Mouse (Mus musculus) neural tube, embryonic 13.5 days (tissue): ENCODE measurements at regions not wholly inside any gene's neighbourhood (a gene's known extent, or its start where the extent isn't known, plus 50 kb on each side); places are given as distances from the start of the nearest gene placed in this dataset.

Source experiments
- ATAC-seq: fragments of 200-750 bp; cut with Nextera tagmentation; 2 replicates; pipeline ENCODE4 v1.8.0; 2017; ENCODE audit warnings: low read depth, mild to moderate bottlenecking, moderate TSS enrichment, moderate library complexity
- H3K27ac ChIP-seq: fragments of 300-500 bp; sonication (generic); replicated peaks from 2 replicates; pipeline ENCODE4 v1.5.1; 2015; ENCODE audit warnings: moderate library complexity, mild to moderate bottlenecking, inconsistent platforms
- H3K27me3 ChIP-seq: fragments of 300-500 bp; sonication (generic); 2 replicates; pipeline ENCODE4 v1.6.1; 2015; ENCODE audit warnings: mild to moderate bottlenecking, inconsistent platforms
- H3K36me3 ChIP-seq: fragments of 300-500 bp; sonication (generic); 2 replicates; pipeline ENCODE4 v1.6.1; 2015; ENCODE audit warnings: mild to moderate bottlenecking, inconsistent platforms
- H3K4me1 ChIP-seq: fragments of 300-500 bp; sonication (generic); replicated peaks from 2 replicates; pipeline ENCODE4 v1.6.1; 2015; ENCODE audit warnings: inconsistent platforms
- H3K4me2 ChIP-seq: fragments of 300-500 bp; sonication (generic); 2 replicates; pipeline ENCODE4 v1.6.1; 2015; ENCODE audit warnings: inconsistent platforms, mild to moderate bottlenecking, moderate library complexity
- H3K4me3 ChIP-seq: fragments of 300-500 bp; sonication (generic); 2 replicates; pipeline ENCODE4 v1.5.1; 2015; ENCODE audit warnings: mild to moderate bottlenecking, inconsistent platforms
- H3K9ac ChIP-seq: fragments of 300-500 bp; sonication (generic); 2 replicates; pipeline ENCODE4 v1.6.1; 2015; ENCODE audit warnings: moderate library complexity, mild to moderate bottlenecking, inconsistent platforms
- H3K9me3 ChIP-seq: fragments of 300-500 bp; sonication (generic); 2 replicates; pipeline ENCODE4 v1.6.1; 2016; ENCODE audit warnings: inconsistent platforms
- WGBS: fragments of 180-500 bp; shearing (Covaris S2); methylation state at CpG from one replicate; pipeline ENCODE4 v1.1.7; 2015; 5-methylcytosine and 5-hydroxymethylcytosine counted together

GRCm38 (mm10) chr17:84115133-84115532 is 72.6 kb downstream of the Zfp36l2 start:
- Histone ChIP-seq H3K9me3 (no peaks in the 10 kb centered on the region), H3K4me1 (peaks cover 17% of the 10 kb centered on the region), H3K4me3 (no peak overlapping the region), H3K4me2 (no peak overlapping the region), H3K9ac (no peak overlapping the region), H3K27ac (no peak overlapping the region), H3K36me3 (no peaks in the 10 kb centered on the region), H3K27me3 (no peaks in the 10 kb centered on the region)
- no peak for ATAC-seq
- 73% methylated on average over 8 of the region's 8 CpGs for WGBS

GRCm38 (mm10) chr17:84114279-84114994 is 73.3 kb downstream of the Zfp36l2 start:
- Histone ChIP-seq H3K9me3 (no peaks in the 10 kb centered on the region), H3K4me1 (peaks cover 17% of the 10 kb centered on the region), H3K9ac (no peak overlapping the region), H3K4me3 (no peak overlapping the region), H3K36me3 (no peaks in the 10 kb centered on the region), H3K27me3 (no peaks in the 10 kb centered on the region), H3K4me2 (no peak overlapping the region), H3K27ac (no peak overlapping the region)
- WGBS: 71% methylated on average over 9 of the region's 9 CpGs
- ATAC-seq: no peak

DNA sequence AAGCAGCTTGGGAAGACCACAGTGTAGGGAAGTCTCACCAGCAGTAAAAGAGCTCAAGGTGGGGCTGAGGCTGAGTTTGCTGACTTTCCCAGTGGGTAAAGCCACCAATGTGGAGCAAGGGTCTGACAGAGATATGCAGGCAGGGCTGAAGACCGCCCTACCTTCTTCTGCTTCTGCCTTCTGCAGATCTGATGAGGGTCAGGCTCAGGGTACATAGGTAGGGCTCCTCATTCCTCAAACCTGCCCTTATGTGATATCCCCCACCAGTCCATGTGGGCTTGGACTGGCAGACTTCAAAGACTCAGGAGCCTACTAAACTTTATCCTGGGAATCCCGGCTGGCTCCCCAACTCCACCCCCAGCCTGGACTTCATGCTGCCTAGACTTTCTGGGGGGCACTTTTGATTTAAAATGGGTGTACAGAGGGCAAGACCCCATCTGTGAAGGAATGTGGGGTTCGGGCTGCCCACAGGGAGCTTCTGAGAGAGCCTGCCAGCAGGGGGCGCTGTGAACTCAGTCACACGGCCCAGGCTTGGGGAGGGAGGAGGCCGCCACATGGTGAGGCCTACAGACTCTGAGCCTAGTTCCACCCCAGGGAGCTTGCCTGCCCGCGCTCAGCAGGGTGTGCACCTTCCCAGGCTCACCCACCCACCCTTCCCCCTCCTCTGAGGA is 74.0 kb downstream of the Zfp36l2 start:
- no peaks in the 10 kb centered on the region for H3K36me3 ChIP-seq
- no peaks in the 10 kb centered on the region for H3K9me3 ChIP-seq
- no peak overlapping the region for H3K27ac ChIP-seq
- H3K27me3 ChIP-seq: no peaks in the 10 kb centered on the region
- ATAC-seq: no peak
- H3K4me1 ChIP-seq: peaks cover 17% of the 10 kb centered on the region
- H3K4me3 ChIP-seq: no peak overlapping the region
- WGBS: 24% methylated on average over 8 of the region's 8 CpGs
- H3K9ac ChIP-seq: no peak overlapping the region
- no peak overlapping the region for H3K4me2 ChIP-seq

GRCm38 (mm10) chr17:84112411-84113031 is 75.2 kb downstream of the Zfp36l2 start:
- H3K27ac ChIP-seq: peak overlapping the region; percentile 38; the same call in 1 of the 2 replicates
- no peaks in the 10 kb centered on the region for H3K36me3 ChIP-seq
- WGBS: 30% methylated on average over 6 of the region's 6 CpGs
- no peak overlapping the region for H3K9ac ChIP-seq
- peak; percentile 37; the same call in 1 of the 2 replicates for ATAC-seq
- H3K27me3 ChIP-seq: no peaks in the 10 kb centered on the region
- no peak overlapping the region for H3K4me2 ChIP-seq
- H3K9me3 ChIP-seq: no peaks in the 10 kb centered on the region
- peaks cover 17% of the 10 kb centered on the region for H3K4me1 ChIP-seq
- H3K4me3 ChIP-seq: no peak overlapping the region

DNA sequence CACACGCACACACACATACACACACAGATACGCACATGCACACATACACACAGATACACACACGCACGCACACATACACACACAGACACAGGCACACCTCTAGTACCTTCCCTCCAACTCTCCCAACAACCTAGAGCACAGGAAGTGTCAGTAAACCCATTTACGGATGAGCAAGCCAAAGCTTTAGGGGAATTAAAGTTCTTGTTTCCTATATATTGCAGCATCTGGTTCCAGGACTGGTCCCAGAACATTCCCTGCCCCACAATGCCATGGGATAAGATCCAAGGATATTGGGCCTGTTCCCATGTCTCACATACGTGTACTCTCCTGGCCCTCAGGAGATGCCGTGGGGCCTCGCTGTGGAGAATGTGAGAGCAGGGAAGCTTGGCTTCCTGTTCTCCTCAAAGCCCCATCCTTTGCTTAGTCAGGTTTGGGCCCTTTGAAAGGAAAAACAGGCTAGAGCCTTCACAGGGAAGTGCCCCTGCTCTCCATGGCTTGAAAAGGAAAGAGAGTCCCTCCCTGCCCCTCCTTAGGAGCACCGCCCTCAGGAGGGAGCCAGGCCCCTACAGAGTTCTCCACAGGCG is 75.9 kb downstream of the Zfp36l2 start:
- no peaks in the 10 kb centered on the region for H3K36me3 ChIP-seq
- peak overlapping the region; percentile 38; the same call in 1 of the 2 replicates for H3K27ac ChIP-seq
- 74% methylated on average over 10 of the region's 10 CpGs for WGBS
- H3K9me3 ChIP-seq: no peaks in the 10 kb centered on the region
- H3K4me1 ChIP-seq: peaks cover 17% of the 10 kb centered on the region
- H3K9ac ChIP-seq: no peak overlapping the region
- no peak overlapping the region for H3K4me3 ChIP-seq
- ATAC-seq: no peak
- H3K27me3 ChIP-seq: no peaks in the 10 kb centered on the region
- H3K4me2 ChIP-seq: no peak overlapping the region

GRCm38 (mm10) chr17:84110945-84111344 is 76.8 kb downstream of the Zfp36l2 start:
- H3K9ac ChIP-seq: no peak overlapping the region
- H3K27me3 ChIP-seq: no peaks in the 10 kb centered on the region
- no peak overlapping the region for H3K4me2 ChIP-seq
- H3K27ac ChIP-seq: no peak overlapping the region
- H3K4me3 ChIP-seq: no peak overlapping the region
- WGBS: 84% methylated on average over 9 of the region's 9 CpGs
- no peaks in the 10 kb centered on the region for H3K36me3 ChIP-seq
- H3K9me3 ChIP-seq: no peaks in the 10 kb centered on the region
- ATAC-seq: no peak
- H3K4me1 ChIP-seq: peaks cover 13% of the 10 kb centered on the region

GRCm38 (mm10) chr17:84110000-84110695 is 77.6 kb downstream of the Zfp36l2 start:
- no peak overlapping the region for H3K4me3 ChIP-seq
- ATAC-seq: no peak
- H3K9ac ChIP-seq: no peak overlapping the region
- no peaks in the 10 kb centered on the region for H3K27me3 ChIP-seq
- H3K36me3 ChIP-seq: no peaks in the 10 kb centered on the region
- no peaks in the 10 kb centered on the region for H3K9me3 ChIP-seq
- no peak overlapping the region for H3K4me2 ChIP-seq
- no peak overlapping the region for H3K27ac ChIP-seq
- peaks cover 10% of the 10 kb centered on the region for H3K4me1 ChIP-seq
- WGBS: 77% methylated on average over 9 of the region's 9 CpGs

- Histone ChIP-seq H3K9me3 (no peaks in the 10 kb centered on the region), H3K4me2 (no peak overlapping the region), H3K36me3 (no peaks in the 10 kb centered on the region), H3K27ac (no peak overlapping the region), H3K4me1 (peaks cover 21% of the 10 kb centered on the region), H3K4me3 (no peak overlapping the region), H3K9ac (no peak overlapping the region), H3K27me3 (no peaks in the 10 kb centered on the region)
- 92% methylated on average over 8 of the region's 8 CpGs for WGBS
- no peak for ATAC-seq
These were observed 79.6 kb downstream of the Zfp36l2 start for GRCm38 (mm10) chr17:84107946-84108686.

GRCm38 (mm10) chr17:84107497-84107896 is 80.2 kb downstream of the Zfp36l2 start:
- 85% methylated on average over 3 of the region's 3 CpGs for WGBS
- no peak for ATAC-seq
- H3K9ac ChIP-seq: no peak overlapping the region

DNA sequence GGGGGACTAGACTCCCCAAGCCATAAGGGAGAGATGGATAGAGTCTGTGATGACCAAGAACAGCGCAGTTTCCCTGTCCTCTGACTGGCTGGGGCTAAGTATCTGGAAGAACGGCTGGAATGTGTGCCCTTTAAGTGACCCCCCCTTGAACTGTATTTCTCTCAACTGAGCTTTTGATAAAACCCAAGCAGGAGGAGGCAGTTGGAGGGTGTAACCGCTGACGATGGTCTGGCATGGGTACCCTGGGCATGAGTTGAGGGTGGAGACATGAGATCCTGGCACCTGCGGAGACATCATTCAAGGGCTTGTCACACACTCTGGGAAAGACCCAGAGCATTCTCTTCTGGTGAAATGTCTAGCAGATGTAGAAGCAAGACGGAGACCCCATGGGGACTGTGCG is 83.5 kb downstream of the Zfp36l2 start:
- no peak overlapping the region for H3K27ac ChIP-seq
- no peak for ATAC-seq

More at GRCm38 (mm10) chr17:84107497-84107896, 80.2 kb downstream of the Zfp36l2 start:
- Histone ChIP-seq H3K27me3 (no peaks in the 10 kb centered on the region), H3K4me1 (peaks cover 17% of the 10 kb centered on the region), H3K4me2 (no peak overlapping the region), H3K36me3 (no peaks in the 10 kb centered on the region), H3K4me3 (no peak overlapping the region), H3K27ac (no peak overlapping the region), H3K9me3 (no peaks in the 10 kb centered on the region)

GRCm38 (mm10) chr17:84103344-84103743 is 84.4 kb downstream of the Zfp36l2 start:
- Histone ChIP-seq H3K9me3 (no peaks in the 10 kb centered on the region), H3K4me1 (peaks cover 22% of the 10 kb centered on the region), H3K27ac (no peak overlapping the region), H3K4me2 (no peak overlapping the region), H3K27me3 (no peaks in the 10 kb centered on the region), H3K4me3 (no peak overlapping the region), H3K9ac (no peak overlapping the region), H3K36me3 (no peaks in the 10 kb centered on the region)
- 67% methylated on average over 7 of the region's 7 CpGs for WGBS
- no peak for ATAC-seq

More for the DNA sequence above, 83.5 kb downstream of the Zfp36l2 start:
- WGBS: 71% methylated on average over 7 of the region's 7 CpGs
- no peak overlapping the region for H3K9ac ChIP-seq
- no peaks in the 10 kb centered on the region for H3K9me3 ChIP-seq
- peaks cover 22% of the 10 kb centered on the region for H3K4me1 ChIP-seq
- H3K4me3 ChIP-seq: no peak overlapping the region
- H3K27me3 ChIP-seq: no peaks in the 10 kb centered on the region
- H3K36me3 ChIP-seq: no peaks in the 10 kb centered on the region
- H3K4me2 ChIP-seq: no peak overlapping the region
